Mouse (Mus musculus) kidney, embryonic 14.5 days (tissue): ENCODE data around the gene Galns. TPM values are rescaled to one million over a fixed set of nuclear protein-coding genes. Genes with fewer than 3 reads are reported as not detected.

Source experiments
- ATAC-seq: fragments of 200-750 bp; cut with Nextera tagmentation; 2 replicates; pipeline ENCODE4 v1.8.0; 2017; ENCODE audit warnings: moderate number of reproducible peaks, mild to moderate bottlenecking, moderate TSS enrichment, moderate library complexity; ENCODE audit not compliant: low FRiP score, low TSS enrichment
- H3K27ac ChIP-seq: fragments of 300-500 bp; sonication (generic); 2 replicates; pipeline ENCODE4 v1.5.1; 2014; ENCODE audit warnings: low read depth, mild to moderate bottlenecking, low read length, moderate library complexity, mixed read lengths
- H3K27me3 ChIP-seq: fragments of 300-500 bp; sonication (generic); 2 replicates; pipeline ENCODE4 v1.6.1; 2014; ENCODE audit warnings: mild to moderate bottlenecking, low read length; ENCODE audit not compliant: control insufficient read depth, insufficient read depth
- H3K36me3 ChIP-seq: fragments of 300-500 bp; sonication (generic); 2 replicates; pipeline ENCODE4 v1.6.1; 2014; ENCODE audit warnings: low read length, mixed read lengths; ENCODE audit not compliant: control insufficient read depth, insufficient read depth
- H3K4me1 ChIP-seq: fragments of 300-500 bp; sonication (generic); 2 replicates; pipeline ENCODE4 v1.6.1; 2014; ENCODE audit warnings: low read length, mixed read lengths; ENCODE audit not compliant: control insufficient read depth, insufficient read depth
- H3K4me2 ChIP-seq: fragments of 300-500 bp; sonication (generic); replicated peaks from 2 replicates; pipeline ENCODE4 v1.6.1; 2014; ENCODE audit warnings: low read depth, mild to moderate bottlenecking, low read length
- H3K4me3 ChIP-seq: fragments of 300-500 bp; sonication (generic); 2 replicates; pipeline ENCODE4 v1.5.1; 2014; ENCODE audit warnings: mild to moderate bottlenecking, low read length
- H3K9ac ChIP-seq: fragments of 300-500 bp; sonication (generic); 2 replicates; pipeline ENCODE4 v1.6.1; 2014; ENCODE audit warnings: low read depth, mild to moderate bottlenecking, low read length, moderate library complexity
- H3K9me3 ChIP-seq: fragments of 300-500 bp; sonication (generic); 2 replicates; pipeline ENCODE4 v1.6.1; 2016; ENCODE audit warnings: low read length; ENCODE audit not compliant: control insufficient read depth
- WGBS: fragments of 180-500 bp; shearing (Covaris S2); extraction: QIAGEN DNeasy Blood & Tissue Kit; methylation state at CpG from one replicate; pipeline ENCODE4 v1.1.7; 2014; 5-methylcytosine and 5-hydroxymethylcytosine counted together
- polyA plus RNA-seq: library from polyadenylated mRNA; unstranded; fragments of >200 nt; fragmentation: Nextera tagmentation; extraction: Ambion mirVana; gene quantifications from 2 replicates; pipeline ENCODE4 v1.2.1, GENCODE M21; 2014

Galns gene
- polyA plus RNA-seq, 1 experiment from 2014 or later: 14.7 TPM

DNA sequence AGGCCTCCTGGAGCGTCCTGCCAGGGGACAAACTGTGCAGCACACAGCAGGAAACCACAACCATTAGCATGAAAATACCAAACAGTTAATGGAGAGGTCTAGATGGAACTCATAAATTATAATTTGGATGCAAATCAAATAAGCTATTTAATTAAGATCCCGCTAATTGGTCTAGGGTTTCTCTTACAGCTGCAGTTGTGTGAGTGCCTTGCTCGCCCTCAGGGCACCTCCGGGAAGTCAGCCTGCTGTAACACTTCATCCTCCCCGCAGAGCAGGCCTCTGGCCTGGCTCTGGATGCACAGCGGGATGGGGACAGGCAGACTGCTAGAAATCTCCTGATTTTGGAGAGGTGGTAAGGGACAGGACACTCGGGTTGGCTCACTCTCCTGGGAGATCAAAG lies 25.1 kb downstream of the Galns start:
- 53% methylated on average over 7 of the region's 7 CpGs for WGBS
- H3K36me3 ChIP-seq: no peaks in the 10 kb centered on the region
- no peak overlapping the region; the same call in 1 of the 2 replicates for H3K9ac ChIP-seq
- no peaks in the 10 kb centered on the region for H3K4me1 ChIP-seq
- ATAC-seq: no peak
- H3K4me3 ChIP-seq: no peak overlapping the region
- H3K27ac ChIP-seq: no peak overlapping the region
- H3K9me3 ChIP-seq: no peaks in the 10 kb centered on the region
- no peaks in the 10 kb centered on the region for H3K27me3 ChIP-seq
- H3K4me2 ChIP-seq: no peak overlapping the region

GRCm38 (mm10) chr8:122585411-122585891 lies 25.8 kb downstream of the Galns start:
- no peak for ATAC-seq
- Histone ChIP-seq H3K9me3 (no peaks in the 10 kb centered on the region), H3K27ac (peak overlapping the region; percentile 37; the same call in 1 of the 2 replicates), H3K4me1 (no peaks in the 10 kb centered on the region), H3K4me3 (no peak overlapping the region), H3K36me3 (no peaks in the 10 kb centered on the region), H3K27me3 (no peaks in the 10 kb centered on the region), H3K9ac (no peak overlapping the region), H3K4me2 (no peak overlapping the region)
- WGBS: 39% methylated on average over 14 of the region's 14 CpGs

DNA sequence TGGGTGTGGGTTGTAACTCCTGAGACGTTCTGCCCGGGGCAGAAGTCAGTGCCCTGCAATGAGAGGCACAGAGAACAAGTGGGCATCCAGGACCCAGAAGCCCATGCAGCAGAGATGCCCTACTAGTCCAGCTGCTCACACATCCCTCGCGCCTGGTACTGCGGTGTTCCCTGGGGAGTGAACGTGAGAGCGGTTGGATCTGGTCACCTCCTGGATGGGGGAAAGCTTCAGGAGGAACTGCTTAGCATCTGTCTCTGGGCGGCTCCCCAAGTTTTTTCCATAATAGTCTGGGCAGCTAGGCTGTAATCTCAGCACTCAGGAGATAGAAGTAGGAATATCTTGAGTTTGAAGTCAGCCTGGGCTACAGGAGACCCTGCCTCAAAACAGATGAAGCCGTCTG lies 26.3 kb downstream of the Galns start:
- Histone ChIP-seq H3K4me3 (no peak overlapping the region), H3K4me1 (no peaks in the 10 kb centered on the region; the same call in 1 of the 2 replicates), H3K27me3 (no peaks in the 10 kb centered on the region), H3K9ac (no peak overlapping the region), H3K27ac (no peak overlapping the region), H3K4me2 (no peak overlapping the region), H3K36me3 (no peaks in the 10 kb centered on the region), H3K9me3 (no peaks in the 10 kb centered on the region)
- no peak for ATAC-seq
- 84% methylated on average over 9 of the region's 9 CpGs for WGBS

DNA sequence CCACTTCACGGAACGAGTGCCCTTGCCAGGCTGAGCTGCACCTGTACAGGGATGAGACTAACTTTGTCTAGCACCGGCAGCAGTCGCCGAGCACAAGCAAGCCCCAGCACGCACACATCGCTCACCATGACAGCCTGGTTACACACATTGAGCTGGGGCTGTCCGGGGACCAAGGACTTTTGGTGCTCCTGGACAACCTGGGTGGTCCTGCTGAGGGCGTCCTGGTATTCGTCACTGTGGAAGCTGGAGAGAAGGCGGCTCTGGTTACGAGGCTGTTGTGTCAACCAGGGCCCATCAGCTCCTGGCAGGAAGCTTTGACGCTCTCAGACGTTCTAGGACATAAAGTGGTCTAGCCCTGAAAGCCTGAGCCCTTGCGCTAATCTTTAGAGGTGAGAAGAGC lies 30.3 kb downstream of the Galns start:
- no peak for ATAC-seq
- H3K9me3 ChIP-seq: no peaks in the 10 kb centered on the region
- H3K4me3 ChIP-seq: no peak overlapping the region
- H3K9ac ChIP-seq: no peak overlapping the region
- H3K4me1 ChIP-seq: peaks cover 12% of the 10 kb centered on the region
- H3K27ac ChIP-seq: no peak overlapping the region
- 46% methylated on average over 15 of the region's 15 CpGs for WGBS
- no peaks in the 10 kb centered on the region for H3K27me3 ChIP-seq
- no peaks in the 10 kb centered on the region for H3K36me3 ChIP-seq
- no peak overlapping the region for H3K4me2 ChIP-seq

- no peak for ATAC-seq
- H3K27me3 ChIP-seq: no peaks in the 10 kb centered on the region
- no peak overlapping the region for H3K4me2 ChIP-seq
- WGBS: 24% methylated on average over 7 of the region's 7 CpGs
- H3K9ac ChIP-seq: no peak overlapping the region
- no peak overlapping the region for H3K4me3 ChIP-seq
- H3K27ac ChIP-seq: no peak overlapping the region
- peaks cover 4% of the 10 kb centered on the region; the same call in 1 of the 2 replicates for H3K36me3 ChIP-seq
- H3K9me3 ChIP-seq: no peaks in the 10 kb centered on the region
- H3K4me1 ChIP-seq: peaks cover 29% of the 10 kb centered on the region
Observed at GRCm38 (mm10) chr8:122579196-122579595, 32.1 kb downstream of the Galns start.

DNA sequence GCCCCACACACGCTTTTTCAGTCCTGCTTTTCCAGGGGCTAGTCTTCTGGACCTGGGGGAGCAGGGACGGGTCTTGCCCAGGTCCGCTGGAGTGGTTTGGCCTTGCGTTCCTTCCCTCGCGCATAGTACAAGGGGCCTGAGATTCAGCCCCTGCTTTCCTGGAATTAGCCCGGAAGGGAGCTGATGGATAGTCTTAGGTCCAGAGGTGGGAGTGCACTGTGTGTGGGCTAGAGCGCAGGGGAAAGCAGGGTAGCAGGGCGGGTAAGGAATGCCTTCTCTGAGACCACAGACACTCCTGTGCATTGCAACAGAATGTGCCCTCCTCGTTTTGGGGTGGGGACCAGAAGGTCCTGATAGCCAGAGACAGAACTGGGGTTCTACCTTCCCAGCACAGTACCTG lies 34.1 kb downstream of the Galns start:
- Histone ChIP-seq H3K27me3 (no peaks in the 10 kb centered on the region), H3K4me3 (peak overlapping the region; percentile 58; the same call in 1 of the 2 replicates), H3K4me2 (peak overlapping the region; percentile 70), H3K4me1 (peaks cover 29% of the 10 kb centered on the region), H3K9ac (no peak overlapping the region), H3K27ac (peak overlapping the region; percentile 42; the same call in 1 of the 2 replicates), H3K9me3 (no peaks in the 10 kb centered on the region), H3K36me3 (peaks cover 21% of the 10 kb centered on the region)
- peak; percentile 50 for ATAC-seq
- 22% methylated on average over 10 of the region's 10 CpGs for WGBS

DNA sequence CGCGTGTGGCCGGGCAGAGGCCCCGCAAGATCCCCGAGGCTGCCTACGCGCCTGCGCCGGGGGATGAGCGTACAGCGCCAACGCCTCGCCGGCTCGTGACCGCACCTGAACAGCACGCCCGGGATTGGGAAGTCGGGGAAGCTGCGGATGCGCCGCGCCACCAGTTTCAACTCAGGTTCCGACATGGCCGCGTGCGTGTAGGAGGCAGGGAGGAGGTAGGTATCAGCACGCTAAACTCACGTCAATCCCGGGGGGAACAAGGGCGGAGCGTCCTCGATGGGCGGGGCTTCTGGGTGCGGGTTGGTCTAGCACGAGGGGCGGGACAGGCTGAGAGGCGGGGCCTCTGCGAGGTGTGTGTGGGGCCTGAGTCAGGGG lies 34.6 kb downstream of the Galns start, which contains the start of gene Aprt:
Aprt (minus strand) TSS at position 262 of the 375 bp plus-strand sequence.
- Histone ChIP-seq H3K36me3 (peaks cover 26% of the 10 kb centered on the region), H3K4me3 (peak within 1 kb of the TSS; percentile 58), H3K4me1 (peaks cover 29% of the 10 kb centered on the region), H3K9ac (peak within 1 kb of the TSS; percentile 69), H3K27me3 (no peaks in the 10 kb centered on the region), H3K4me2 (peak within 1 kb of the TSS; percentile 70), H3K27ac (peak within 1 kb of the TSS; percentile 42; the same call in 1 of the 2 replicates), H3K9me3 (no peaks in the 10 kb centered on the region)
- under 1% methylated on average over 39 of the region's 39 CpGs for WGBS
- ATAC-seq: peak; percentile 87

DNA sequence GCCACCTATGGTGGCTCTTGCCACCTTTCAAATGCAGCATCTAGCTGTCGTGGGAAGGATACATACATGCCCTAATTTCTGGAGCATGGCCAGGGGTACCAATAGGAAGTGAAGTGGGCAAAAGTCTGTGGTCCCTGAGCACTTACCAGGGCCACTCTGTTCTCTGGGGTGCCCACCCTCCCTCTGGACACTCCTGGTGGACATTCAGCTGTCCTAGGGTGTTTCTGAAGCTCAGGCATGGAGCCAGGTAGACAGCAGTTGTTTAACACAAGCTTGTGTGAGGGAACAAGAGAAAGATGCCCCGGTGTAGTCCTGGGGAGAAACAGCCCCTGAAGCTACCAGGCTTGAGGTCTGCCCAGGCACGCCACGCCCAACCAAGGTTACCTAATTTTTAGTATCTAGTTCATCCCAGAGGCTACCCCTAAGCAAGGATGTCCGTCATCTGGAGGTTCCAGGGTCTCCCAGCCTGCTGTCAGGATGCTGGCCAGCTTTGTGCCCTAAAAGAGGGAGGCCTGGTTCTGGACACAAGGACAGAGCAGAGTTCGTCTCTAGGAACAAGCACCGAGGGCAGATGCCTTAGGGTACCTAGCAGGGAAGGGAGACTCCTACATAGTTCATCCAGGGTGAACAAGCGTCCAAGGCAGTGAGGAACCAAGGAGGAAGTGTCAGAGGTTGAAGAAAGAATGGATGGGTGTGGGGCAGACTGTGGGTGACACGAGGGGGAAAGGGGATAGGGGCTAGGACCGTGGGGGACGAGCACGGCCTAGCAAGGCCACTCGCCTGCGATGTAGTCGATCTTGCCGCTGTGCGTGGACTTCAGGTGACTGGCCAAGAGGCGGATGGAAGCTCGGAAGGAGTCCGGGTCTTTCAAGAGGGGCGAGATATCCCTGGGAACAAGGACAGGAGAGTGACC lies 35.3 kb downstream of the Galns start:
- Histone ChIP-seq H3K4me1 (peaks cover 29% of the 10 kb centered on the region), H3K27ac (peak overlapping the region; percentile 47; the same call in 1 of the 2 replicates), H3K4me2 (peak overlapping the region; percentile 70), H3K9ac (peak overlapping the region; percentile 69), H3K36me3 (peaks cover 33% of the 10 kb centered on the region), H3K27me3 (no peaks in the 10 kb centered on the region), H3K4me3 (peak overlapping the region; percentile 58), H3K9me3 (no peaks in the 10 kb centered on the region)
- ATAC-seq: no peak
- 18% methylated on average over 21 of the region's 21 CpGs for WGBS

DNA sequence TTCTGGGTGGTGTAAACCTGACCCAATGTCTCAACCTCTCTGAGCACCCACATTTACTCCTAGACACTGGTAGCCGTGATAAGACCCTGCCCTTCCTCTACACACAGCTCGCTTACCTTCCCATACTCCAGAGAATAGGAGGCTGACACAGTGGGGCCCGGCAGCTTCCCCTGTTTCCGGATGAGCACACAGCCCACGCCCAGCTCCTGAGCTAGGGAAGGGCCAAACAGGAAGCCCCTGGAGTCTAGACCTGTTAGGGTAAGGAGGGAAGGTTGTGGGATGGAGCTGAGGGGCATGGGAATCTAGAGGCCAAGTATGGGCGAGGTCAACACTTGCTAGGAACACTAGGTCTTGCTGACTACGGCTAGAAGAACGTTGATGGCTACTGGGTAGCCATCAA lies 36.0 kb downstream of the Galns start:
- no peaks in the 10 kb centered on the region for H3K9me3 ChIP-seq
- peaks cover 40% of the 10 kb centered on the region for H3K36me3 ChIP-seq
- peak overlapping the region; percentile 69 for H3K9ac ChIP-seq
- no peak for ATAC-seq
- peak overlapping the region; percentile 47; the same call in 1 of the 2 replicates for H3K27ac ChIP-seq
- H3K27me3 ChIP-seq: no peaks in the 10 kb centered on the region
- peak overlapping the region; percentile 70 for H3K4me2 ChIP-seq
- WGBS: 48% methylated on average over 8 of the region's 8 CpGs
- H3K4me1 ChIP-seq: peaks cover 29% of the 10 kb centered on the region
- peak overlapping the region; percentile 58; the same call in 1 of the 2 replicates for H3K4me3 ChIP-seq
